Mouse (Mus musculus) hindbrain, embryonic 14.5 days (tissue): ENCODE measurements around the gene Cd72. TPM values are rescaled to one million over a fixed set of nuclear protein-coding genes. Genes with fewer than 3 reads are reported as not detected.

Experiments
- ATAC-seq: fragments of 200-750 bp; cut with Nextera tagmentation; 2 replicates; pipeline ENCODE4 v1.8.0; 2017; ENCODE audit warnings: moderate number of reproducible peaks, mild to moderate bottlenecking, moderate TSS enrichment, moderate library complexity; ENCODE audit not compliant: low FRiP score
- DNase-seq: peaks from one replicate; pipeline ENCODE4 v3.0.0-alpha.2; 2015; ENCODE audit warnings: low spot score
- H3K27ac ChIP-seq: fragments of 300-500 bp; sonication (generic); 2 replicates; pipeline ENCODE4 v1.5.1; 2014; ENCODE audit warnings: mild to moderate bottlenecking, moderate library complexity
- H3K27me3 ChIP-seq: fragments of 300-500 bp; sonication (generic); 2 replicates; pipeline ENCODE4 v1.6.1; 2014; ENCODE audit warnings: mild to moderate bottlenecking, low read length, mixed read lengths; ENCODE audit not compliant: control insufficient read depth, insufficient read depth
- H3K36me3 ChIP-seq: fragments of 300-500 bp; sonication (generic); replicated peaks from 2 replicates; pipeline ENCODE4 v1.6.1; 2014; ENCODE audit not compliant: control insufficient read depth, insufficient read depth
- H3K4me1 ChIP-seq: fragments of 300-500 bp; sonication (generic); replicated peaks from 2 replicates; pipeline ENCODE4 v1.6.1; 2014; ENCODE audit warnings: antibody characterized with exemption, low read length, mixed read lengths; ENCODE audit not compliant: control insufficient read depth, insufficient read depth
- H3K4me2 ChIP-seq: fragments of 300-500 bp; sonication (generic); replicated peaks from 2 replicates; pipeline ENCODE4 v1.6.1; 2014; ENCODE audit warnings: mild to moderate bottlenecking, moderate library complexity
- H3K4me3 ChIP-seq: fragments of 300-500 bp; sonication (generic); replicated peaks from 2 replicates; pipeline ENCODE4 v1.5.1; 2014; ENCODE audit warnings: mild to moderate bottlenecking, low read length
- H3K9ac ChIP-seq: fragments of 300-500 bp; sonication (generic); 2 replicates; pipeline ENCODE4 v1.6.1; 2014
- H3K9me3 ChIP-seq: fragments of 300-500 bp; sonication (generic); 2 replicates; pipeline ENCODE4 v1.6.1; 2016; ENCODE audit warnings: low read length; ENCODE audit not compliant: control insufficient read depth
- WGBS: fragments of 180-500 bp; shearing (Covaris S2); extraction: QIAGEN DNeasy Blood & Tissue Kit; methylation state at CpG from one replicate; pipeline ENCODE4 v1.1.7; 2014; 5-methylcytosine and 5-hydroxymethylcytosine counted together
- polyA plus RNA-seq: library from polyadenylated mRNA; unstranded; fragments of >200 nt; fragmentation: Nextera tagmentation; extraction: Ambion mirVana; gene quantifications from 2 replicates; pipeline ENCODE4 v1.2.1, GENCODE M21; 2014

Cd72 gene
- polyA plus RNA-seq, 1 experiment from 2014 or later, result 7.5 TPM

- DNase-seq, result no peak
- Histone ChIP-seq H3K9me3 (no peaks in the 10 kb centered on the region), H3K36me3 (peaks cover 80% of the 10 kb centered on the region), H3K4me1 (no peaks in the 10 kb centered on the region), H3K4me3 (no peak overlapping the region), H3K4me2 (no peak overlapping the region), H3K27me3 (peaks cover 7% of the 10 kb centered on the region), H3K9ac (no peak overlapping the region), H3K27ac (no peak overlapping the region)
- ATAC-seq, result no peak
- WGBS, result 75% methylated on average over 4 of the region's 4 CpGs
These were observed 36.0 kb downstream of the Cd72 start for GRCm38 (mm10) chr4:43418450-43418849.

- DNase-seq (no peak), ATAC-seq (no peak)
- no peaks in the 10 kb centered on the region for H3K4me1 ChIP-seq
- no peak overlapping the region for H3K4me2 ChIP-seq
- no peak overlapping the region for H3K27ac ChIP-seq
- no peaks in the 10 kb centered on the region for H3K9me3 ChIP-seq
- H3K4me3 ChIP-seq, result no peak overlapping the region
- no peak overlapping the region for H3K9ac ChIP-seq
- WGBS, result 80% methylated on average over 16 of the region's 16 CpGs
- H3K27me3 ChIP-seq, result no peaks in the 10 kb centered on the region
- peaks cover 70% of the 10 kb centered on the region for H3K36me3 ChIP-seq
These were observed 37.0 kb downstream of the Cd72 start for GRCm38 (mm10) chr4:43417269-43418062.

GRCm38 (mm10) chr4:43416071-43416490 is 38.3 kb downstream of the Cd72 start:
- no peak overlapping the region for H3K27ac ChIP-seq
- H3K36me3 ChIP-seq, result peaks cover 60% of the 10 kb centered on the region
- H3K9ac ChIP-seq, result no peak overlapping the region
- H3K4me1 ChIP-seq, result peaks cover 6% of the 10 kb centered on the region; the same call in 1 of the 2 replicates
- H3K9me3 ChIP-seq, result no peaks in the 10 kb centered on the region
- DNase-seq (no peak), ATAC-seq (no peak)
- H3K4me2 ChIP-seq, result no peak overlapping the region
- H3K27me3 ChIP-seq, result no peaks in the 10 kb centered on the region
- H3K4me3 ChIP-seq, result no peak overlapping the region
- WGBS, result 96% methylated on average over 22 of the region's 22 CpGs

GRCm38 (mm10) chr4:43415221-43416070 is 39.0 kb downstream of the Cd72 start:
- no peak overlapping the region for H3K9ac ChIP-seq
- peaks cover 7% of the 10 kb centered on the region for H3K4me1 ChIP-seq
- no peak for ATAC-seq
- no peak overlapping the region for H3K4me2 ChIP-seq
- DNase-seq, result no peak
- 91% methylated on average over 29 of the region's 29 CpGs for WGBS
- H3K9me3 ChIP-seq, result no peaks in the 10 kb centered on the region
- no peaks in the 10 kb centered on the region for H3K27me3 ChIP-seq
- H3K36me3 ChIP-seq, result peaks cover 60% of the 10 kb centered on the region
- H3K4me3 ChIP-seq, result no peak overlapping the region
- no peak overlapping the region for H3K27ac ChIP-seq

- ATAC-seq (no peak), DNase-seq (no peak)
- 95% methylated on average over 14 of the region's 14 CpGs for WGBS
- no peak overlapping the region for H3K9ac ChIP-seq
- H3K4me3 ChIP-seq, result no peak overlapping the region
- H3K4me2 ChIP-seq, result no peak overlapping the region
- no peaks in the 10 kb centered on the region for H3K9me3 ChIP-seq
- peaks cover 13% of the 10 kb centered on the region for H3K4me1 ChIP-seq
- H3K27me3 ChIP-seq, result no peaks in the 10 kb centered on the region
- peaks cover 56% of the 10 kb centered on the region for H3K36me3 ChIP-seq
- H3K27ac ChIP-seq, result no peak overlapping the region
These were observed 39.7 kb downstream of the Cd72 start for GRCm38 (mm10) chr4:43414761-43415160.

GRCm38 (mm10) chr4:43407071-43407920 is 47.1 kb downstream of the Cd72 start:
- Histone ChIP-seq H3K4me1 (peaks cover 42% of the 10 kb centered on the region), H3K4me3 (peak overlapping the region; percentile 63), H3K4me2 (peak overlapping the region; percentile 76), H3K36me3 (peaks cover 2% of the 10 kb centered on the region; the same call in 1 of the 2 replicates), H3K27ac (peak overlapping the region; percentile 98), H3K9me3 (no peaks in the 10 kb centered on the region), H3K27me3 (no peaks in the 10 kb centered on the region), H3K9ac (peak overlapping the region; percentile 91)
- ATAC-seq (peak; percentile 56), DNase-seq (peak; percentile 67)
- 50% methylated on average over 12 of the region's 12 CpGs for WGBS

GRCm38 (mm10) chr4:43406162-43406971 is 48.1 kb downstream of the Cd72 start:
- H3K9ac ChIP-seq, result peak overlapping the region; percentile 91
- peak overlapping the region; percentile 76 for H3K4me2 ChIP-seq
- no peaks in the 10 kb centered on the region for H3K27me3 ChIP-seq
- H3K9me3 ChIP-seq, result no peaks in the 10 kb centered on the region
- H3K36me3 ChIP-seq, result no peaks in the 10 kb centered on the region; the same call in 1 of the 2 replicates
- ATAC-seq, result peak; percentile 97
- DNase-seq, result peak; percentile 89
- peak overlapping the region; percentile 98 for H3K27ac ChIP-seq
- WGBS, result under 1% methylated on average over 28 of the region's 28 CpGs
- peaks cover 39% of the 10 kb centered on the region for H3K4me1 ChIP-seq
- peak overlapping the region; percentile 63 for H3K4me3 ChIP-seq

- Histone ChIP-seq H3K4me1 (peaks cover 29% of the 10 kb centered on the region), H3K27ac (no peak overlapping the region), H3K27me3 (no peaks in the 10 kb centered on the region), H3K9me3 (no peaks in the 10 kb centered on the region), H3K4me3 (no peak overlapping the region), H3K36me3 (no peaks in the 10 kb centered on the region), H3K9ac (no peak overlapping the region), H3K4me2 (no peak overlapping the region)
- 89% methylated on average over 10 of the region's 10 CpGs for WGBS
- ATAC-seq, result no peak
- DNase-seq, result no peak
These were observed 49.7 kb downstream of the Cd72 start for GRCm38 (mm10) chr4:43404697-43405096.
